Mouse (Mus musculus) ovary, adult 10 weeks (tissue): Measurements from ENCODE around the gene Angel2. TPM values are rescaled to one million over a fixed set of nuclear protein-coding genes. Genes with fewer than 3 reads are reported as not detected.

Experiments used
- polyA plus RNA-seq: library from polyadenylated mRNA; stranded (reverse); fragments of 350-450 nt; fragmentation: Illumina TruSeq; extraction: RNeasy Lipid Tissue Mini Kit (QIAGEN cat#74804); gene quantifications from one replicate; pipeline ENCODE4 v1.2.3, GENCODE M21; 2014

Angel2 gene
- 67.2 TPM for polyA plus RNA-seq

GRCm38 (mm10) chr1:190924812-190925211 lies at the start of gene Angel2:
Gene Angel2 (plus strand): TSS chr1:190925112.

GRCm38 (mm10) chr1:190911415-190912123 lies 13.3 kb upstream of the Angel2 start, which contains the start of gene Rps6kc1:
Gene Rps6kc1 (minus strand): TSS chr1:190911770.

GRCm38 (mm10) chr1:190979100-190979563 lies 54.2 kb downstream of the Angel2 start, which contains the start of gene Vash2:
Gene Vash2 (minus strand): TSS chr1:190979296.

Other genes starting within 250 kb of the Angel2 start
- gene Rps6kc1, start 13.3 kb upstream of the Angel2 start, polyA plus RNA-seq = 7.9 TPM
- gene Vash2, start 54.2 kb downstream of the Angel2 start, polyA plus RNA-seq = 2.8 TPM
- 43.6 TPM for gene Flvcr1, start 101.0 kb downstream of the Angel2 start, polyA plus RNA-seq
- not detected for gene Spata45, start 111.5 kb downstream of the Angel2 start, polyA plus RNA-seq
- gene Tatdn3, start 137.8 kb downstream of the Angel2 start, polyA plus RNA-seq = 9.2 TPM
- 4.1 TPM for gene Nsl1, start 137.9 kb downstream of the Angel2 start, polyA plus RNA-seq
- gene Batf3, start 172.7 kb downstream of the Angel2 start, polyA plus RNA-seq = not detected
- gene Fam71a, start 239.7 kb downstream of the Angel2 start, polyA plus RNA-seq = not detected